Mouse (Mus musculus) MEL (cell line): Measurements from ENCODE around the gene Pdpn.

Experiments
- CHD2 ChIP-seq: IDR thresholded peaks from 2 replicates; pipeline ENCODE4 v1.6.1; 2011; ENCODE audit warnings: low read length, improper control_type of control experiment
- CTCF ChIP-seq, 3 experiments: IDR thresholded peaks in 2 of 3; conservative IDR thresholded peaks in 1 of 3; 2 replicates each; pipeline ENCODE4 v1.5.1; 2011 to 2012; ENCODE audit warnings: low read length in 3 of 3, low read depth in 2 of 3, mild to moderate bottlenecking in 2 of 3, improper control_type of control experiment in 1 of 3, inconsistent platforms in 1 of 3, mixed read lengths in 1 of 3, moderate library complexity in 1 of 3; ENCODE audit not compliant: control insufficient read depth in 1 of 3, insufficient read depth in 1 of 3, poor library complexity in 1 of 3, severe bottlenecking in 1 of 3
- E2F4 ChIP-seq: IDR thresholded peaks from 2 replicates; pipeline ENCODE4 v1.6.1; 2011; ENCODE audit warnings: low read depth, low read length, improper control_type of control experiment, borderline replicate concordance
- EP300 ChIP-seq, 2 experiments: IDR thresholded peaks; 2 replicates each; pipeline ENCODE4 v1.6.1; 2011; ENCODE audit warnings: improper control_type of control experiment in 2 of 2, low read length in 2 of 2, low read depth in 1 of 2, mild to moderate bottlenecking in 1 of 2
- GATA1 ChIP-seq: IDR thresholded peaks from 2 replicates; pipeline ENCODE4 v1.6.1; 2011; ENCODE audit warnings: low read depth, low read length, improper control_type of control experiment
- MXI1 ChIP-seq: IDR thresholded peaks from 2 replicates; pipeline ENCODE4 v1.6.1; 2011; ENCODE audit warnings: mild to moderate bottlenecking, low read depth, low read length, improper control_type of control experiment
- POLR2AphosphoS2 ChIP-seq: IDR thresholded peaks from 2 replicates; pipeline ENCODE4 v1.6.1; 2011; ENCODE audit warnings: low read length, improper control_type of control experiment
- ZC3H11A ChIP-seq: IDR thresholded peaks from 2 replicates; pipeline ENCODE4 v1.6.1; 2012; ENCODE audit warnings: low read depth, mild to moderate bottlenecking, inconsistent platforms, low read length, improper control_type of control experiment
- ZMIZ1 ChIP-seq: IDR thresholded peaks from 2 replicates; pipeline ENCODE4 v1.6.1; 2012; ENCODE audit warnings: low read depth, mild to moderate bottlenecking, inconsistent platforms, low read length, improper control_type of control experiment, moderate library complexity

DNA sequence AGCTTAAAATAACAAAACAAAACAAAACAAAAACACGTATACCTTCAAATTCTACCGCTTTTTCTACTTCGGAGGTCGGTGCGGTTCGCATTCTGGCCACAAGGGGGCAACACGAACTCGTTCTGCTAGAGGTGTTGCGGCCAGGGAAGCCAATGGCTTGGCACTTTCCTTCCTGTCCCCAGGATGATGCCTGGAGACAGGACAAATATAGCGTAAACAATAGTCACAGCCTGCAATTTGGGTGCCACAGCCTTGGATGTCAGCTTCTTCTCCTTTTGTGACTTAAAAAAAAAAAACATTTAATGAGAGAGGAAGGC is 26.2 kb upstream of the Pdpn start:
- TF ChIP-seq CTCF (IDR thresholded peaks at IDR 0.05 in 2 of 3, conservative IDR thresholded peaks at IDR 0.05 in 1 of 3; ENCODE audit: control insufficient read depth in 1 of 3, insufficient read depth in 1 of 3, low read depth in 2 of 3, low read length in 3 of 3, poor library complexity in 1 of 3, severe bottlenecking in 1 of 3) (peak in 2 of 3 experiments; percentile 50 to 72; a peak in 5 of 6 replicates), E2F4 (no peak), ZC3H11A (no peak), ZMIZ1 (no peak), MXI1 (no peak), POLR2AphosphoS2 (no peak), GATA1 (no peak), CHD2 (no peak), EP300 (IDR thresholded peaks at IDR 0.05; ENCODE audit: low read depth in 1 of 2, low read length in 2 of 2) (no peak)
